Mouse (Mus musculus) heart, postnatal 25 days (tissue): ENCODE data around the gene Edar. TPM values are rescaled to one million over a fixed set of nuclear protein-coding genes. Genes with fewer than 3 reads are reported as not detected.

Source experiments
- DNase-seq: peaks from one replicate; pipeline ENCODE4 v3.0.0; 2022; ENCODE audit warnings: low spot score
- intact Hi-C: fragments of 180-260 bp; cut with DNase I; formaldehyde crosslinking; loops from one replicate; pipeline ENCODE4 v1.15.1; 2025
- total RNA-seq, 2 experiments: library from RNA; stranded (reverse); gene quantifications; 2 replicates each; pipeline ENCODE4 v1.2.3; 2021

Gene Edar
- total RNA-seq, 2 experiments from 2014 or later = 0.47 to 0.56 TPM

- peak; percentile 9 for DNase-seq
- intact Hi-C loops = no loop called here
These were observed 64.8 kb downstream of the Edar start for GRCm38 (mm10) chr10:58610484-58611261.

- intact Hi-C loops = no loop called here
- no peak for DNase-seq
These were observed 66.6 kb downstream of the Edar start for GRCm38 (mm10) chr10:58608858-58609257.

DNA sequence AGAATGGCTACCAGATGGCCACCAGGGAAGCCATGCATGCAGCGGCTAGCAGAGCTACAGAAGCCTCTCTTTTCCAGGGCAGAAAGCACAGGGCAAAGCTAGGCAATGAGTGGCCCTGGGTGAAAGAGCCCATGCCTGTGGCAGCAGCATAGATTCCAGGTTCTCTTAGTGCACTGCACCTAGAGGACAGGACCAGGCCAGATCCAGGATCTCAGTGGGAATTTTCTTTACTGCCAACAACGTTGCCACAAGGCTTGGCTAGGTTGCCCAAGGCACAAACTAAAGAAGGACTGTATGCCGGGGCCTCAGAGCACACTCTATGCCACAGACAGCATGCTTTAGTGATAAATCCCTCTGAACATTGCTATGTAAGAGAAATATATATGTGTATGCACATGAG, 69.1 kb downstream of the Edar start:
- intact Hi-C loops = no loop called here
- no peak for DNase-seq

DNA sequence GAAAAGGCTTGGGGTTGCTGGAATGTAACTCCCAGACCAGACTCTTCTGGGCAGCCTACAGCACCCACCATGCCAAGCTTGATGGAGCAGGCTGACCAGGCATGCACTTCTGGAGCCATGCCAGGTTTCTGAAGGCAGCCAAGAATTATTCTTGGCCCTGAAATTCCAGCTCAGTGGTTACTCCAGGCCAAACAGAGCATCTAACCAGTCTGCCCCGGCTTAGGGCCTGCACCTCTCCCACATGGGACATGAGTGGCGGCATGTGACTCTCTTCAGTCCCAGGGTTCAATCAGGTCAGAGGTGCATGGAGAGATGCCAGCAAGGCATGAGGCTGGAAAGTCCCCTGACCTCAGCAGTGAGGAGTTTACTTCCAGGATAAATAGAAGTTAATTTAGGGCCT, 70.7 kb downstream of the Edar start:
- DNase-seq = peak; percentile 46
- intact Hi-C loops = no loop called here

DNA sequence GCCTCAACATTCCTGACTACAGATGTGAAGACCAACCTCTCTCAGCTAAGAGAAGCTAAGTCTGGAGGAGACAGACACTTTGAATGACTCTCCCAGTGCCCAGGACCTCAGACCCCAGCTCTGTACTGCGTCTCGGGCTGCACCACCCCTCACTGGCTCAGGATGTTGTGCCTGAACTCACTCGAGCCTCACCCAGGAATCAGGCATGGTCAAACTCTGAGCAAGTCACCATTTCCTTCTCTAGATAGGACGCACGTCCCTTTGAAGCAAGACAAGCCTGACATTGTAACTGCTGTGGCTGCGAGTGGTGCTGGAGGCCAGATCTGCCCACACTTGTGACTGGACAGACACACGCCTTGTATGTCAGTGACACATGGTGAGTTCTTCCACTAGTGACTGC, 73.5 kb downstream of the Edar start:
- intact Hi-C loops = no loop called here
- DNase-seq = no peak

DNA sequence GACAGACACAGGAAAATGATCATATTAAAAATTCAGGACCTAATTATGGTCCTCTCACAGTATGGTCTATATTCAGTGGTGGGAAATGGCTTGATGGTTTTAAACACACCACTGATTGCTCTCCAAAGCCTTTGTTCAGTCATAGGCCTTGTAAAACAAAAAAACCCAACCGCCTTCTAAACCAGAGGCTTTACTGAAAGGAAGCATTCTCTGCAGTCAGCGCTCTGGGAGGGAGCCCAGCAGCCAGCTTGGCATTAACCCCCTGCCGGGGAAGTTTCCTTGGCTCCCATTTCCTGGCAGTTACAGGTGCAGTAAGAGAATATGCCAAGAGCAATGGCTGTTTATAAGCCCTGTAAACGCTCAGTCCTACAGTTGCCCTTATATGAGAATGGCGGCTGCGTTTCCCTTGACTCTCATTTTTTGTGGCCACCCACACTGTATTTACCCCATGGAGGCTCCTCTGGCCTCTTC, 74.0 kb downstream of the Edar start:
- DNase-seq = no peak
- intact Hi-C loops = no loop called here

DNA sequence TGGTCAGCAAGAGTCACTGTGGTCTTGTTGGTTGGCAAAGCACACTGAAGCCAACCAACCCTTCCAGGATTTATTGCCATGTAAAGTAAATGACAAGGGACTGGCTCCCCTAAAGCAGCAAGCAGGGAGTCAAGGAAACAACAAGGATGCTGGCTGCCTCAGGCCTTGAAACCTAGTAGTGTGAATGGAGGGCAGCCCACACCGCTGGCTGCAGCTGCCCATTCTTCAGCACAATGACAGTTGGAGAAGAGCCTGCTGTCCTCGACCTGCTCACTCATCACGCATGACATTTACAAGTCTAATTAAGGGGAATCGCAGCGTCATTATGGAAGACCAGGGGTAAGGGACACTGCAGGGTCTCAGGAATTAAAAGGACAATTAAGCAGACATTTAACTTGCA, 74.5 kb downstream of the Edar start:
- intact Hi-C loops = no loop called here
- no peak for DNase-seq

- no peak for DNase-seq
- intact Hi-C loops = no loop called here
These were observed 75.3 kb downstream of the Edar start for GRCm38 (mm10) chr10:58600151-58600550.

DNA sequence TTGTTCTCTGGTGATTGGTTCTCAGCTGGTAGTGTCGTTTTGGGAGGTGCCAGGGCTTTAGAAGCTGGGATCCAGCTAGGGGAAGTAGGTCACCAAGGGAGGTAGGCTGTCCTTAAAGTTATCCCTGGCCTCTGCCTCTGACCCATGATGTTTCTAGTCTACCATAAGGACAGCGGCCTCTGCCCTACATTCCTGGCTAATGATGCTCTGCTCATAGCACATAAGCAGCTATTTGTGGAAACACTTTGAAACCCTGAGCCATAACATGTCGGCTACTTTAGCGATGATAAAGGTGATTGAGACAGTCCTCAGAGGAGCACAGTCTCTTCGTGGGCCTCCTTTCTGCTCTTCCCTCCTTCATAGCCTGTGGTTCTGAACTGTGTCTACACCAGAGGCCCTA, 79.6 kb downstream of the Edar start:
- no peak for DNase-seq
- intact Hi-C loops = no loop called here

DNA sequence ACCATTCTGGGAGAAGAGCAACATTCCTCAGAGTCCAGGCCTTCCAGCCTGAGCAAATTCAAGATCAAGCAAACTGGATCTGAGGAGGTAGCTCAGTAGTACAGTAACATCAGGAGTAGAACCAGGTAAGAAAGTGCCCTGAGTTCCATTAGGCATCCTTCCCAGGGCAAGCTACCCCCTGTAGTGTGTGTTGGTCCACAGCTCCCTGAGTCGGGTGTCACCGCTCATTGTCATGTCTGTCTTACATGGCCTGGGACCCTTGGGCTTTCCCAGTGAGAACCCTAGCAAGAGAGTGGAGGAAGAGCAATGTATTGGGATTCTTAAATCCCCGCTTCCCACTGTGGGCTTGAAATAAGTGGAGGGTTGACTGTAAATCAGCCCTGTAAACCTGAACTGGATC, 80.3 kb downstream of the Edar start:
- intact Hi-C loops = no loop called here
- no peak for DNase-seq

DNA sequence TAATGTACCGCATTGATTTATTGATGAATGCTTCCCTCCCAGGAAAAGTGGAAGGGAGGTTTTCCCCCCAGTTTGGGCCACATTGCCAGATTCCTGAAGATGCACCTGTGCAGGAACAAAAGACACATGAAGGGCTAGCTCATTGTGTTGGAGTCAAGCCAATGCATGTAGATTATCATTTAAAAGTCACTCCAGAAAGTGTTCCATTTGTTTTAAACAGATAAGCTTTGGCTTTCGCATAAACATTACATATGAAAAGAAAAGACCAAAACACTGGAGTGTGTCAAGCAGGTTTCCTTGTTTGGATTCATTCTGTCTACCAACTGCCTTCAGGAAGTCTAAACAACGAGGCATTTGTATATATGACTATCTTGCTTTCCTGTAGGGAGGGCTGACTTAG, 81.0 kb downstream of the Edar start:
- DNase-seq = no peak
- intact Hi-C loops = no loop called here

GRCm38 (mm10) chr10:58585427-58586223, 89.8 kb downstream of the Edar start:
- no peak for DNase-seq

GRCm38 (mm10) chr10:58560521-58560920, 114.9 kb downstream of the Edar start:
- intact Hi-C loops = loop anchor here (5.0 kb wide), 1 partner anchor 62 kb away; no protein-coding TSS in a partner anchor
- no peak for DNase-seq

More at GRCm38 (mm10) chr10:58585427-58586223, 89.8 kb downstream of the Edar start:
- intact Hi-C loops = no loop called here

- intact Hi-C loops = loop anchor here (5.0 kb wide), 2 partner anchors 62 to 117 kb away; partner anchors contain the start of gene Edar
These were observed 115.6 kb downstream of the Edar start for GRCm38 (mm10) chr10:58559901-58560300.

DNA sequence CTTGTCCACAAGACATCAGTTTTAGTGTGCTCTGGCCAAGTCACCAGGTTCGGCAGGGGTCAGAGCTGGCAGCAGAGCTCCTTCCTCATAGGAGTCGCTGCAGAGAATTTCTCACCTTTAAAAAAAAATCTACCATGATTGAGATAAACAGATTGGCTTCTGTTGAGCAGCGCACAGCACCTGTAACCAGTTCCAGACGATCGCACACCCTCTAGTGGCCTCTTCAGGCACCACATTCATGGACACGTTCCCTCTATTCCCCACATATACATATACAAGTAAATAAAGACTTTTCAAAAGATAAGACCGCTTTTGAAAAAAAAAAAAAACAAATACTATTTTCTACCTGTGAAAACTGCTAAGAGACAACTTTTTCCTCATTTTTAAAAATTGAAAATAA, 116.4 kb downstream of the Edar start:
- intact Hi-C loops = loop anchor here (5.0 kb wide), 1 partner anchor 118 kb away; the partner anchor contains the start of gene Edar
- DNase-seq = no peak

More at GRCm38 (mm10) chr10:58559901-58560300, 115.6 kb downstream of the Edar start:
- no peak for DNase-seq

- intact Hi-C loops = loop anchor here (5.0 kb wide), 1 partner anchor 122 kb away; the partner anchor contains the start of gene Edar
- no peak for DNase-seq
These were observed 120.6 kb downstream of the Edar start for GRCm38 (mm10) chr10:58554693-58555387.
